Mouse (Mus musculus) myocyte (in vitro differentiated cells): ENCODE measurements at regions not wholly inside any gene's neighbourhood (a gene's known extent, or its start where the extent isn't known, plus 50 kb on each side); places are given as distances from the start of the nearest gene placed in this dataset.

ENCODE experiments used
- H3K27me3 ChIP-seq: one replicate; pipeline ENCODE4 v1.6.1; 2011; ENCODE audit not compliant: control insufficient read depth, insufficient read depth, insufficient read length
- H3K36me3 ChIP-seq: one replicate; pipeline ENCODE4 v1.6.1; 2011; ENCODE audit not compliant: control insufficient read depth, insufficient read depth
- H3K4me2 ChIP-seq: one replicate; pipeline ENCODE4 v1.6.1; 2011; ENCODE audit warnings: low read depth, control low read depth
- H3K4me3 ChIP-seq: one replicate; pipeline ENCODE4 v1.5.1; 2011; ENCODE audit warnings: mild to moderate bottlenecking, control low read depth, moderate library complexity
- H3K79me2 ChIP-seq: one replicate; pipeline ENCODE4 v1.6.1; 2011; ENCODE audit not compliant: control insufficient read depth, insufficient read depth
- H3ac ChIP-seq: one replicate; pipeline ENCODE4 v1.6.1; 2011; ENCODE audit not compliant: control insufficient read depth, insufficient read length
- CEBPB ChIP-seq: IDR thresholded peaks from 2 replicates; pipeline ENCODE4 v1.6.1; 2011; ENCODE audit warnings: mild to moderate bottlenecking, moderate library complexity; ENCODE audit not compliant: poor library complexity, insufficient read depth, severe bottlenecking
- E2F4 ChIP-seq: IDR thresholded peaks from one replicate; pipeline ENCODE4 v1.6.1; 2011; ENCODE audit warnings: mild to moderate bottlenecking, control low read depth, moderate library complexity; ENCODE audit not compliant: insufficient read depth
- MAX ChIP-seq: IDR thresholded peaks from one replicate; pipeline ENCODE4 v1.6.1; 2011; ENCODE audit warnings: low read depth, mild to moderate bottlenecking, control low read depth
- MYOD1 ChIP-seq, 3 experiments: IDR thresholded peaks; one replicate each; pipeline ENCODE4 v1.6.1; 2011; ENCODE audit warnings: control low read depth in 2 of 3, low read depth in 2 of 3, mild to moderate bottlenecking in 2 of 3, moderate library complexity in 1 of 3; ENCODE audit not compliant: insufficient read length in 2 of 3, control insufficient read depth in 1 of 3
- MYOG ChIP-seq, 3 experiments: IDR thresholded peaks; one replicate each; pipeline ENCODE4 v1.6.1; 2011; ENCODE audit warnings: control low read depth in 2 of 3, low read depth in 2 of 3, mild to moderate bottlenecking in 2 of 3; ENCODE audit not compliant: insufficient read length in 2 of 3, control insufficient read depth in 1 of 3, insufficient read depth in 1 of 3
- POLR2A ChIP-seq: IDR thresholded peaks from one replicate; pipeline ENCODE4 v1.6.1; 2011; ENCODE audit warnings: low read depth, mild to moderate bottlenecking, control low read depth, moderate library complexity; ENCODE audit not compliant: insufficient read length
- POLR2AphosphoS2 ChIP-seq: IDR thresholded peaks from one replicate; pipeline ENCODE4 v1.6.1; 2011; ENCODE audit warnings: low read depth, control low read depth; ENCODE audit not compliant: insufficient read length
- REST ChIP-seq: IDR thresholded peaks from one replicate; pipeline ENCODE4 v1.6.1; 2011; ENCODE audit warnings: mild to moderate bottlenecking, control low read depth, moderate library complexity; ENCODE audit not compliant: insufficient read depth, insufficient read length
- SRF ChIP-seq: IDR thresholded peaks from one replicate; pipeline ENCODE4 v1.6.1; 2011; ENCODE audit warnings: low read depth; ENCODE audit not compliant: control insufficient read depth, insufficient read length
- TCF12 ChIP-seq: IDR thresholded peaks from one replicate; pipeline ENCODE4 v1.6.1; 2011; ENCODE audit warnings: mild to moderate bottlenecking, control low read depth; ENCODE audit not compliant: poor library complexity, insufficient read depth, severe bottlenecking
- TCF3 ChIP-seq: IDR thresholded peaks from one replicate; pipeline ENCODE4 v1.6.1; 2011; ENCODE audit warnings: low read depth, control low read depth; ENCODE audit not compliant: insufficient read length
- USF1 ChIP-seq: IDR thresholded peaks from one replicate; pipeline ENCODE4 v1.6.1; 2011; ENCODE audit warnings: low read depth, mild to moderate bottlenecking, control low read depth, moderate library complexity

GRCm38 (mm10) chr1:125084906-125085305 is 350.6 kb downstream of the Actr3 start:
- TF ChIP-seq SRF (no peak), E2F4 (no peak)
- H3ac ChIP-seq: no peak overlapping the region
- H3K4me3 ChIP-seq: no peak overlapping the region

DNA sequence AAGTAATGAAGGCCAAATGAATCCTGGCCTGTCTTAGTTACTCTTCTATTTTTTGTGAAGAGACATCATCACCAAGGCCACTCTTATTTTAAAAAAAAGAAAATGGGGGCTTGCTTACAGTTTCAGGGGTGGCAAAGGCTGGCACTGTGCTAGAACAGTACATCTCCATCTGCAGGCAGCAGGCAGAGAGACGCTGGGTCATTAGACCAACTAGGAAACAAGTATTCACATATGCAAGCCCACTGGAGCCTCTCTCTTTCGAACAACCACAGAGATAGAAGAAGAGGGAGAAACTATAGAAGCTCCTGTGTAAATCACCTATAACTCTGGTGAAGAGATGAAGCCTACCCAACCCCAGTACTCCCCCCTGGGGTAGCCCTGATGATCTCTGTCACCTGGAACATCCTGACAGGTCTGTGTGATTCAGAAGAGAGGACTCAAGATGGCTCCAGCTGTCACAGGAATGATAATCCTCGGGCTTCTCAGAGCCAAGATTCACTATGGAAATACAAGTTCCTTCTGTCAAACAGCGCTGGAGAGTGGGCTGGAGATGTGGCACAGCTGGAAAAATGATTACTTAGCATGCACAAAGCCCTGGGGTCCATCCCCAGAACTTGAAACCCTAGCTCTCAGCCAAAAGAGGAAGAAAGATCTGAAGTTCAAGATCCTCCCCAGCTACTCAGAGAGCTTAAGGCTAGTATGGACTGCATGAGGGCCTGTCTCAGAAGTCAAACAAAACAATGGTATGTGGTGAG is 395.8 kb downstream of the Actr3 start:
- Histone ChIP-seq H3ac (no peak overlapping the region), H3K4me2 (no peak overlapping the region), H3K79me2 (no peaks in the 10 kb centered on the region), H3K27me3 (no peaks in the 10 kb centered on the region), H3K4me3 (no peak overlapping the region), H3K36me3 (no peaks in the 10 kb centered on the region)
- TF ChIP-seq CEBPB (no peak), E2F4 (no peak), REST (no peak), POLR2AphosphoS2 (no peak)

More at GRCm38 (mm10) chr1:125084906-125085305, 350.6 kb downstream of the Actr3 start:
- Histone ChIP-seq H3K27me3 (no peaks in the 10 kb centered on the region), H3K79me2 (no peaks in the 10 kb centered on the region), H3K36me3 (no peaks in the 10 kb centered on the region), H3K4me2 (no peak overlapping the region)

GRCm38 (mm10) chr1:125013301-125013700 is 422.2 kb downstream of the Actr3 start:
- Histone ChIP-seq H3K36me3 (no peaks in the 10 kb centered on the region), H3ac (no peak overlapping the region), H3K27me3 (no peaks in the 10 kb centered on the region), H3K79me2 (no peaks in the 10 kb centered on the region), H3K4me2 (no peak overlapping the region), H3K4me3 (no peak overlapping the region)
- TF ChIP-seq MAX: no peak
- TF ChIP-seq E2F4: no peak
- no peak for TF ChIP-seq REST

GRCm38 (mm10) chr1:125011893-125012292 is 423.6 kb downstream of the Actr3 start:
- Histone ChIP-seq H3ac (no peak overlapping the region), H3K36me3 (no peaks in the 10 kb centered on the region), H3K4me2 (no peak overlapping the region), H3K4me3 (no peak overlapping the region), H3K27me3 (no peaks in the 10 kb centered on the region), H3K79me2 (no peaks in the 10 kb centered on the region)
- TF ChIP-seq SRF (no peak), TCF3 (no peak), REST (no peak), MYOG (IDR thresholded peaks at IDR 0.05; ENCODE audit: control insufficient read depth in 1 of 3, insufficient read depth in 1 of 3, insufficient read length in 2 of 3, low read depth in 2 of 3) (no peak), CEBPB (no peak), POLR2A (no peak), MAX (no peak), MYOD1 (IDR thresholded peaks at IDR 0.05; ENCODE audit: control insufficient read depth in 1 of 3, insufficient read length in 2 of 3, low read depth in 2 of 3) (no peak), E2F4 (no peak), TCF12 (no peak), USF1 (no peak), POLR2AphosphoS2 (no peak)

DNA sequence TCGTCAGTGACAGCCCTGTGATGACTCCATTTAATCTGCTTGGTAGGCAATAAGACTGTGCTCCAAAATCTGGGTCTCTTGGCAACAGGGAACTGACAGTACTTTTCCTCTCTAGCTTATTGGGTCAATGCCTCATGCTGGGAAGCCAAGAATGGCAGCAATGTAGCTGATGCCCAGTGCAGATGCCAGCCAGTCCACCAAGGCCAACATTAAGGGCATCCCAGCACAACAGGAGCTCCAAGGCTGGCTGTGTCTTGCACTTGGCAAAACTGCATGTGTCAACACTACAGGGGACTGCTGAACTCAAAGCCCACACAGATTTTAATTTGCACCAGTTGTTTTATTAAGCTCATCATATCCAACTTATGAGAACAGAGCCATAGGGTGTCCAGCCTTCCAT is 437.9 kb downstream of the Actr3 start:
- H3ac ChIP-seq: no peak overlapping the region
- no peak overlapping the region for H3K4me3 ChIP-seq
- H3K27me3 ChIP-seq: no peaks in the 10 kb centered on the region
- TF ChIP-seq MYOD1 (IDR thresholded peaks at IDR 0.05; ENCODE audit: control insufficient read depth in 1 of 3, insufficient read length in 2 of 3, low read depth in 2 of 3) (no peak), POLR2A (no peak), SRF (no peak), CEBPB (no peak), USF1 (no peak), REST (no peak), TCF12 (no peak), TCF3 (no peak), E2F4 (no peak), MAX (no peak), POLR2AphosphoS2 (no peak), MYOG (IDR thresholded peaks at IDR 0.05; ENCODE audit: control insufficient read depth in 1 of 3, insufficient read depth in 1 of 3, insufficient read length in 2 of 3, low read depth in 2 of 3) (no peak)
- no peak overlapping the region for H3K4me2 ChIP-seq
- no peaks in the 10 kb centered on the region for H3K36me3 ChIP-seq
- no peaks in the 10 kb centered on the region for H3K79me2 ChIP-seq
